In genomic region chr2:132793441-132794203, GRCm38 (mm10) we compare ENCODE assay signal across 21 mouse cellular contexts. TPM values are rescaled to one million over a fixed set of nuclear protein-coding genes. Genes with fewer than 3 reads are reported as not detected.
A peak's percentile ranks its signal among the peaks of the same experiment; 100 is the strongest.
DNase-seq lines count a peak whose midpoint lies in the region; ATAC-seq lines count a peak whose summit lies in the region.
"Had no signal": no experiment of that assay in that cellular context is flagged by ENCODE, and none has a peak within 500 bp of the region (broad histone marks: within the 10 kb centered on the region; RNA-seq: fewer than 3 reads in every experiment).

No protein-coding gene starts in this region.

- peak; percentile 90 for DNase-seq in brain, adult 2 months (ENCODE audit: low read depth, low spot score)
- peak; percentile 78 for DNase-seq in cerebellum, adult 11 months
- DNase-seq in cerebellum, adult 9-10 months = peak; percentile 89
- peak; percentile 87 to 88 for DNase-seq in cerebellum, postnatal 36 days
- no peak for DNase-seq in ovary, postnatal 10 days (ENCODE audit: low spot score)
- no peak for DNase-seq in adrenal gland, adult 18-20 months (ENCODE audit: low spot score in 2 of 2)
- DNase-seq: adrenal gland, adult 2 months; adrenal gland, postnatal 36 days; B cell, adult 2 months; forebrain, postnatal 0 days; gastrocnemius, postnatal 14 days; heart, postnatal 4 days; kidney, adult 11 months; kidney, postnatal 14 days; layer of hippocampus, adult 9-11 months; retina, postnatal 1 day; right cerebral cortex, postnatal 14 days; thymus, postnatal 25 days had no signal

- no peak for ATAC-seq in frontal cortex, adult (ENCODE audit: low TSS enrichment)
- ATAC-seq: forebrain, postnatal 0 days had no signal

RNA-seq across cellular contexts. Expression of gene Chgb, which starts 12.5 kb away (rescaled TPM):
- 1,000 to 10,000 TPM; 1,487 to 1,858 TPM for total RNA-seq in adrenal gland, adult 18-20 months (2021)
- total RNA-seq: liver, adult 2 months; megakaryocyte, adult 5-6 weeks had no signal

RNA-seq across cellular contexts. Expression of gene Trmt6, which starts 22.2 kb away (rescaled TPM):
- total RNA-seq in adrenal gland, adult 18-20 months (2021) = 10 to 100 TPM; 16.8 to 20.5 TPM

RNA-seq across cellular contexts. Expression of gene Mcm8, which starts 22.3 kb away (rescaled TPM):
- total RNA-seq in adrenal gland, adult 18-20 months (2021) = 1 to 10 TPM; 3.4 to 3.7 TPM

RNA-seq across cellular contexts. Expression of gene Crls1, which starts 52.8 kb away (rescaled TPM):
- total RNA-seq in adrenal gland, adult 18-20 months (2021) = 100 to 1,000 TPM; 111 to 115 TPM

Comparison
In these comparisons a context has a peak if more than half of its experiments do, and no peak if none do; other contexts are left out.
1. DNase-seq: peak in brain, adult 2 months (single experiment), cerebellum, adult 11 months (single experiment), cerebellum, adult 9-10 months (single experiment) and cerebellum, postnatal 36 days (2 of 2); none in ovary, postnatal 10 days (single experiment) and adrenal gland, adult 18-20 months (0 of 2).